Mouse (Mus musculus): ENCODE measurements around the gene Gcnt2.

GRCm38 (mm10) chr13:40917161-40918091 lies 57.9 kb downstream of the Gcnt2 start:
- TF ChIP-seq GATA1 (IDR thresholded peaks at IDR 0.05; ENCODE audit: low read length) (no peak), TAL1 (IDR thresholded peaks at IDR 0.05; ENCODE audit: low read length) (no peak)

Data from erythroblast, embryonic 14.5 days (primary cell).